Comparison of ENCODE assay signal across 8 mouse cellular contexts in genomic region chr17:26497416-26497923, GRCm38 (mm10).
A peak's percentile ranks its signal among the peaks of the same experiment; 100 is the strongest.
DNase-seq lines count a peak whose midpoint lies in the region; ATAC-seq and TF ChIP-seq lines count a peak whose summit lies in the region.

No protein-coding gene starts in this region.

- H3K27me3 ChIP-seq in MEL (ENCODE audit: control insufficient read depth in 1 of 2, insufficient read depth in 2 of 2, low read length in 2 of 2), result no peaks in the 10 kb centered on the region
- H3K27me3 ChIP-seq in heart, embryonic 16.5 days (ENCODE audit: control insufficient read depth, insufficient read depth, low read length), result no peaks in the 10 kb centered on the region
- no peaks in the 10 kb centered on the region for H3K27me3 ChIP-seq in liver, embryonic 16.5 days (ENCODE audit: control insufficient read depth, insufficient read depth, low read depth, low read length)

- no peak overlapping the region for H3K4me2 ChIP-seq in heart, embryonic 16.5 days (ENCODE audit: low read depth, low read length)
- H3K4me2 ChIP-seq in liver, embryonic 16.5 days (ENCODE audit: low read depth, low read length), result no peak overlapping the region

- WGBS in heart, embryonic 16.5 days, result 46% methylated on average over 5 of the region's 5 CpGs
- 32% methylated on average over 5 of the region's 5 CpGs for WGBS in liver, embryonic 16.5 days (ENCODE audit: insufficient replicate concordance)

- H3K9ac ChIP-seq in MEL (ENCODE audit: control insufficient read depth, low read depth, low read length, poor library complexity, severe bottlenecking), result no peak overlapping the region
- no peak overlapping the region for H3K9ac ChIP-seq in heart, embryonic 16.5 days (ENCODE audit: low read length)
- H3K9ac ChIP-seq in liver, embryonic 16.5 days (ENCODE audit: low read depth, low read length), result no peak overlapping the region

- H3K9me3 ChIP-seq in MEL (replicated peaks; ENCODE audit: insufficient read depth, low read length), result no peaks in the 10 kb centered on the region
- peaks cover 15% of the 10 kb centered on the region for H3K9me3 ChIP-seq in heart, embryonic 16.5 days (replicated peaks; ENCODE audit: control insufficient read depth, low read length)
- peaks cover 4% of the 10 kb centered on the region for H3K9me3 ChIP-seq in liver, embryonic 16.5 days (replicated peaks; ENCODE audit: control insufficient read depth, low read length)

- no peak overlapping the region for H3K4me3 ChIP-seq in MEL (ENCODE audit: control insufficient read depth in 1 of 2, insufficient read depth in 1 of 2, low read depth in 2 of 2, low read length in 2 of 2)
- no peak overlapping the region for H3K4me3 ChIP-seq in heart, embryonic 16.5 days (ENCODE audit: low read length)
- no peak overlapping the region for H3K4me3 ChIP-seq in liver, embryonic 16.5 days (ENCODE audit: low read depth, low read length)

- peak; percentile 47 for ATAC-seq in heart, embryonic 16.5 days (replicated peaks; ENCODE audit: extremely low read depth, insufficient read depth, low FRiP score)
- peak; percentile 65 for ATAC-seq in liver, embryonic 16.5 days (ENCODE audit: low read depth)
- ATAC-seq in inflammation-experienced regulatory T-cells, adult 6 months, result no peak

- TF ChIP-seq RAD21 in MEL (IDR thresholded peaks at IDR 0.05; ENCODE audit: low read depth, low read length), result no peak

- no peak for TF ChIP-seq EP300 in MEL (IDR thresholded peaks at IDR 0.05; ENCODE audit: low read depth in 1 of 2, low read length in 2 of 2)

- no peak for TF ChIP-seq CTCF in MEL (IDR thresholded peaks at IDR 0.05 in 2 of 3, conservative IDR thresholded peaks at IDR 0.05 in 1 of 3; ENCODE audit: control insufficient read depth in 1 of 3, insufficient read depth in 1 of 3, low read depth in 2 of 3, low read length in 3 of 3, poor library complexity in 1 of 3, severe bottlenecking in 1 of 3)

- H3K79me2 ChIP-seq in MEL (ENCODE audit: control insufficient read depth, insufficient read depth, low read length, poor library complexity), result no peaks in the 10 kb centered on the region

- DNase-seq in adrenal gland, adult (ENCODE audit: inconsistent age in 2 of 2, low spot score in 1 of 2), result peak; percentile 47 to 68
- DNase-seq in adrenal gland, adult 8-10 months, result no peak
- DNase-seq in MEL (ENCODE audit: low read depth, low spot score), result peak; percentile 33
- DNase-seq in embryo, embryonic 9.5 days (ENCODE audit: extremely low spot score), result no peak
- no peak for DNase-seq in urinary bladder, postnatal 10 days (ENCODE audit: low spot score)

- no peak for TF ChIP-seq POLR2A in MEL (IDR thresholded peaks at IDR 0.05; ENCODE audit: control insufficient read depth in 1 of 2, insufficient read depth in 1 of 2, low read depth in 1 of 2, low read length in 2 of 2, poor library complexity in 1 of 2)

- H3K36me3 ChIP-seq in MEL (ENCODE audit: control insufficient read depth in 1 of 2, insufficient read depth in 2 of 2, low read length in 2 of 2), result peaks cover 0 to 2% of the 10 kb centered on the region in 2 experiments; a peak in 2 of 4 replicates
- no peaks in the 10 kb centered on the region for H3K36me3 ChIP-seq in heart, embryonic 16.5 days (ENCODE audit: control insufficient read depth, insufficient read depth)
- no peaks in the 10 kb centered on the region for H3K36me3 ChIP-seq in liver, embryonic 16.5 days (ENCODE audit: control insufficient read depth, insufficient read depth)

- peaks cover 5 to 13% of the 10 kb centered on the region in 2 experiments for H3K4me1 ChIP-seq in MEL (ENCODE audit: control insufficient read depth in 1 of 2, insufficient read depth in 2 of 2, low read length in 2 of 2)
- H3K4me1 ChIP-seq in heart, embryonic 16.5 days (ENCODE audit: control insufficient read depth, insufficient read depth, low read length), result peaks cover 15% of the 10 kb centered on the region
- peaks cover 3% of the 10 kb centered on the region for H3K4me1 ChIP-seq in liver, embryonic 16.5 days (ENCODE audit: control insufficient read depth, low read depth, low read length)

- no peak overlapping the region for H3K27ac ChIP-seq in MEL (ENCODE audit: control insufficient read depth, low read depth, low read length)
- H3K27ac ChIP-seq in heart, embryonic 16.5 days (ENCODE audit: low read length), result peak overlapping the region; percentile 79
- 0 out of 2 replicates have a peak overlapping the region, but pooled peaks have one; percentile 43 for H3K27ac ChIP-seq in liver, embryonic 16.5 days (ENCODE audit: low read length)

TF ChIP-seq in MEL, 35 proteins besides CTCF, POLR2A, EP300 and RAD21:
- TF ChIP-seq CHD1 (IDR thresholded peaks at IDR 0.05; ENCODE audit: low read depth, low read length) (no peak), ZNF384 (IDR thresholded peaks at IDR 0.05; ENCODE audit: low read depth, low read length) (no peak), CHD2 (IDR thresholded peaks at IDR 0.05; ENCODE audit: low read length) (no peak), ETS1 (IDR thresholded peaks at IDR 0.05; ENCODE audit: low read depth, low read length) (no peak)

Comparison
In these comparisons a context has a peak if more than half of its experiments do, and no peak if none do; other contexts are left out.
1. DNase-seq: peak in adrenal gland, adult (2 of 2) and MEL (single experiment); none in adrenal gland, adult 8-10 months (single experiment), embryo, embryonic 9.5 days (single experiment) and urinary bladder, postnatal 10 days (single experiment).